Mouse (Mus musculus) kidney, adult 2 months (tissue): ENCODE results near the gene Rptor.

ENCODE experiments used
- CTCF ChIP-seq: fragments of 200-500 bp; conservative IDR thresholded peaks from 2 replicates; pipeline ENCODE4 v1.5.1; 2011; ENCODE audit warnings: low read depth, mild to moderate bottlenecking, control low read depth, low read length, moderate library complexity, mixed read lengths; ENCODE audit not compliant: insufficient read depth, insufficient read length
- POLR2A ChIP-seq: fragments of 200-500 bp; IDR thresholded peaks from one replicate; pipeline ENCODE4 v1.6.1; 2011; ENCODE audit warnings: low read depth, low read length, control low read depth

- no peak for TF ChIP-seq CTCF
- no peak for TF ChIP-seq POLR2A
These were observed 235.1 kb downstream of the Rptor start for GRCm38 (mm10) chr11:119837786-119838185.
